Mouse (Mus musculus) intestine, embryonic 14.5 days (tissue): Measurements from ENCODE around the gene Wdr63. TPM values are rescaled to one million over a fixed set of nuclear protein-coding genes. Genes with fewer than 3 reads are reported as not detected.

Source experiments
- ATAC-seq: fragments of 200-750 bp; cut with Nextera tagmentation; replicated peaks from 2 replicates; pipeline ENCODE4 v1.8.0; 2017; ENCODE audit warnings: low read depth, moderate number of reproducible peaks, moderate TSS enrichment, moderate library complexity; ENCODE audit not compliant: low FRiP score, low TSS enrichment
- DNase-seq: peaks from one replicate; pipeline ENCODE4 v3.0.0-alpha.2; 2018; ENCODE audit warnings: low spot score
- H3K27ac ChIP-seq: fragments of 300-500 bp; sonication (generic); 2 replicates; pipeline ENCODE4 v1.5.1; 2014; ENCODE audit warnings: low read depth, mild to moderate bottlenecking, control low read depth
- H3K27me3 ChIP-seq: fragments of 300-500 bp; sonication (generic); replicated peaks from 2 replicates; pipeline ENCODE4 v1.6.1; 2014; ENCODE audit warnings: low read length, control low read depth; ENCODE audit not compliant: control insufficient read depth, insufficient read depth
- H3K36me3 ChIP-seq: fragments of 300-500 bp; sonication (generic); 2 replicates; pipeline ENCODE4 v1.6.1; 2014; ENCODE audit warnings: low read length, control low read depth; ENCODE audit not compliant: control insufficient read depth, insufficient read depth
- H3K4me1 ChIP-seq: fragments of 300-500 bp; sonication (generic); replicated peaks from 2 replicates; pipeline ENCODE4 v1.6.1; 2014; ENCODE audit warnings: low read length, control low read depth, mixed read lengths; ENCODE audit not compliant: control insufficient read depth, insufficient read depth
- H3K4me2 ChIP-seq: fragments of 300-500 bp; sonication (generic); 2 replicates; pipeline ENCODE4 v1.6.1; 2014; ENCODE audit warnings: low read length
- H3K4me3 ChIP-seq: fragments of 300-500 bp; sonication (generic); 2 replicates; pipeline ENCODE4 v1.5.1; 2014; ENCODE audit warnings: low read depth, low read length, control low read depth, mixed read lengths
- H3K9ac ChIP-seq: fragments of 300-500 bp; sonication (generic); 2 replicates; pipeline ENCODE4 v1.6.1; 2014; ENCODE audit warnings: mild to moderate bottlenecking, low read length
- H3K9me3 ChIP-seq: fragments of 300-500 bp; sonication (generic); 2 replicates; pipeline ENCODE4 v1.6.1; 2016; ENCODE audit warnings: low read length, control low read depth; ENCODE audit not compliant: control insufficient read depth
- WGBS: fragments of 180-500 bp; shearing (Covaris S2); extraction: QIAGEN DNeasy Blood & Tissue Kit; methylation state at CpG from one replicate; pipeline ENCODE4 v1.1.7; 2014; 5-methylcytosine and 5-hydroxymethylcytosine counted together
- polyA plus RNA-seq: library from polyadenylated mRNA; unstranded; fragments of >200 nt; fragmentation: Nextera tagmentation; extraction: Ambion mirVana; gene quantifications from 2 replicates; pipeline ENCODE4 v1.2.1, GENCODE M21; 2014

Wdr63 gene
- polyA plus RNA-seq, 1 experiment from 2014 or later, result not detected

GRCm38 (mm10) chr3:146150560-146150959, 42.6 kb upstream of the Wdr63 start:
- no peak; the same call in 1 of the 2 replicates for ATAC-seq
- Histone ChIP-seq H3K9me3 (no peaks in the 10 kb centered on the region), H3K4me2 (peak overlapping the region; percentile 96), H3K4me3 (peak overlapping the region; percentile 45), H3K4me1 (peaks cover 4% of the 10 kb centered on the region), H3K27ac (peak overlapping the region; percentile 33; the same call in 1 of the 2 replicates), H3K9ac (no peak overlapping the region; the same call in 1 of the 2 replicates), H3K36me3 (no peaks in the 10 kb centered on the region), H3K27me3 (peaks cover 2% of the 10 kb centered on the region; the same call in 1 of the 2 replicates)
- WGBS, result 15% methylated on average over 11 of the region's 11 CpGs
- peak; percentile 65 for DNase-seq

GRCm38 (mm10) chr3:146150058-146150400, 42.1 kb upstream of the Wdr63 start:
- DNase-seq, result peak; percentile 81
- Histone ChIP-seq H3K36me3 (no peaks in the 10 kb centered on the region), H3K4me2 (peak overlapping the region; percentile 96), H3K4me3 (peak overlapping the region; percentile 45), H3K9me3 (no peaks in the 10 kb centered on the region), H3K27ac (peak overlapping the region; percentile 33; the same call in 1 of the 2 replicates), H3K4me1 (peaks cover 4% of the 10 kb centered on the region), H3K9ac (peak overlapping the region; percentile 50), H3K27me3 (peaks cover 2% of the 10 kb centered on the region; the same call in 1 of the 2 replicates)
- WGBS, result 1% methylated on average over 26 of the region's 26 CpGs
- ATAC-seq, result peak; percentile 80

- peak; percentile 48 for ATAC-seq
- Histone ChIP-seq H3K36me3 (no peaks in the 10 kb centered on the region), H3K27me3 (peaks cover 2% of the 10 kb centered on the region; the same call in 1 of the 2 replicates), H3K4me3 (peak within 1 kb of the TSS; percentile 45), H3K9ac (peak within 1 kb of the TSS; percentile 50), H3K4me1 (peaks cover 4% of the 10 kb centered on the region), H3K27ac (peak within 1 kb of the TSS; percentile 33; the same call in 1 of the 2 replicates), H3K4me2 (peak within 1 kb of the TSS; percentile 96), H3K9me3 (no peaks in the 10 kb centered on the region)
- peak; percentile 55 for DNase-seq
- 13% methylated on average over 34 of the region's 34 CpGs for WGBS
Measured at GRCm38 (mm10) chr3:146149156-146150057, 41.5 kb upstream of the Wdr63 start, which contains the start of gene Mcoln2. Mcoln2 (plus strand) TSS chr3:146149833.

GRCm38 (mm10) chr3:146146131-146146530, 38.2 kb upstream of the Wdr63 start:
- whole genome bisulfite sequencing, result 70% methylated on average over 5 of the region's 5 CpGs
- peaks cover 4% of the 10 kb centered on the region for H3K4me1 ChIP-seq
- DNase-seq (no peak), ATAC-seq (no peak)
- no peaks in the 10 kb centered on the region for H3K36me3 ChIP-seq
- H3K4me2 ChIP-seq, result no peak overlapping the region
- H3K9ac ChIP-seq, result no peak overlapping the region
- no peak overlapping the region for H3K4me3 ChIP-seq
- no peaks in the 10 kb centered on the region for H3K9me3 ChIP-seq
- H3K27ac ChIP-seq, result no peak overlapping the region
- H3K27me3 ChIP-seq, result 0 out of 2 replicates have a peak, but pooled peaks cover 2% of the 10 kb centered on the region

GRCm38 (mm10) chr3:146145501-146145900, 37.6 kb upstream of the Wdr63 start:
- H3K4me3 ChIP-seq, result no peak overlapping the region
- H3K9ac ChIP-seq, result no peak overlapping the region
- no peak overlapping the region for H3K27ac ChIP-seq
- ATAC-seq (no peak), DNase-seq (no peak)
- H3K9me3 ChIP-seq, result no peaks in the 10 kb centered on the region
- peaks cover 4% of the 10 kb centered on the region for H3K4me1 ChIP-seq
- no peak overlapping the region for H3K4me2 ChIP-seq
- 63% methylated on average over 5 of the region's 5 CpGs for WGBS
- H3K36me3 ChIP-seq, result no peaks in the 10 kb centered on the region
- H3K27me3 ChIP-seq, result 0 out of 2 replicates have a peak, but pooled peaks cover 2% of the 10 kb centered on the region

GRCm38 (mm10) chr3:146142523-146142922, 34.6 kb upstream of the Wdr63 start:
- WGBS, result 90% methylated on average over 7 of the region's 7 CpGs

GRCm38 (mm10) chr3:146140276-146140675, 32.3 kb upstream of the Wdr63 start:
- Histone ChIP-seq H3K9ac (no peak overlapping the region), H3K27ac (no peak overlapping the region), H3K36me3 (no peaks in the 10 kb centered on the region), H3K4me2 (no peak overlapping the region), H3K4me1 (no peaks in the 10 kb centered on the region), H3K4me3 (no peak overlapping the region), H3K27me3 (no peaks in the 10 kb centered on the region), H3K9me3 (no peaks in the 10 kb centered on the region)
- no peak for ATAC-seq
- 90% methylated on average over 7 of the region's 7 CpGs for WGBS
- DNase-seq, result no peak

More at GRCm38 (mm10) chr3:146142523-146142922, 34.6 kb upstream of the Wdr63 start:
- Histone ChIP-seq H3K36me3 (no peaks in the 10 kb centered on the region), H3K4me2 (no peak overlapping the region), H3K4me1 (no peaks in the 10 kb centered on the region), H3K9ac (no peak overlapping the region), H3K27ac (no peak overlapping the region), H3K4me3 (no peak overlapping the region), H3K27me3 (no peaks in the 10 kb centered on the region), H3K9me3 (no peaks in the 10 kb centered on the region)
- DNase-seq (no peak), ATAC-seq (no peak)

GRCm38 (mm10) chr3:146136422-146136821, 28.5 kb upstream of the Wdr63 start:
- no peaks in the 10 kb centered on the region for H3K36me3 ChIP-seq
- no peaks in the 10 kb centered on the region for H3K4me1 ChIP-seq
- no peak overlapping the region for H3K9ac ChIP-seq
- H3K4me2 ChIP-seq, result no peak overlapping the region
- H3K4me3 ChIP-seq, result no peak overlapping the region
- DNase-seq, result no peak
- no peaks in the 10 kb centered on the region for H3K27me3 ChIP-seq
- H3K27ac ChIP-seq, result no peak overlapping the region
- WGBS, result 31% methylated on average over 10 of the region's 10 CpGs
- H3K9me3 ChIP-seq, result no peaks in the 10 kb centered on the region
- no peak for ATAC-seq
